Mouse (Mus musculus) embryonic stem cell, embryonic (primary cell): ENCODE data around the gene Stt3b.

Experiments
- CTCF ChIA-PET, 4 experiments: fragments of 300-600 bp in 2 of 4; fragments of 350-600 bp in 2 of 4; sonication (Branson Sonifier 250); formaldehyde crosslinking; loops; one replicate each; lab custom pipeline; 2022; ENCODE audit warnings: inconsistent platforms in 2 of 4; lab: Charles Lee
- POLR2A ChIA-PET, 4 experiments: fragments of 300-600 bp in 2 of 4; fragments of 350-600 bp in 2 of 4; sonication (Branson Sonifier 250); formaldehyde crosslinking; loops; one replicate each; lab custom pipeline; 2022; ENCODE audit warnings: antibody characterized with exemption in 4 of 4, inconsistent platforms in 1 of 4; lab: Charles Lee

Stt3b gene

GRCm38 (mm10) chr9:115310346-115311222, at the start of gene Stt3b:
Stt3b (minus strand) TSS chr9:115310421.
- CTCF ChIA-PET = interaction anchor here in 2 of 4 experiments (0.7 to 1.9 kb wide), 7 partner anchors 10 to 222 kb away, joined by 3 to 16 read pairs (median 3); no protein-coding TSS in a partner anchor
- POLR2A ChIA-PET = interaction anchor here (0.5 to 6.1 kb wide), 127 partner anchors 9 to 1078 kb away, joined by 3 to 102 read pairs (median 4); partner anchors contain the start of genes Cmtm6 (in 1 of the 4), Cmtm8 (in 1 of the 4), Crtap (in 1 of the 4) and Gpd1l (in 1 of the 4)

DNA sequence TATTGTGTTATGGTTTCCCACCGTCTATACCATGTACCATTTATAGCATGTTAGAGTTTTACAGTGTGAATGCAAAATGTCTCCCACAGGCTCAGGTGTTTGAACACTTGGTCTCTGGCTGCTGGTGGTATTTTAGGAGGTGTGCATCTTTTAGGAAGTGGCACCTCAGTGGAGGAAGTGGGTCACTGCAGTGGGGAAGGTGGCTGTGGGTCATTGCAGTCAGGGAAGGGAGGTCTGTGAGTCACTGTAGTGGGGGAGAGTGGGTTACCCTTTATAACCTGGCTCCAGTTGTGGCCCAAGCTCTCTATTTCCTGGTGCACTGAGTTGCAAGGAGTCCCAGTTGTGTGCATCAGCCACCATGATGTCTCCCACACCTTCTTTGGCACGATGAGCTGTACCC, 48.2 kb upstream of the Stt3b start:
- POLR2A ChIA-PET = interaction anchor here in 1 of 4 experiments (1.7 kb wide), 1 partner anchor 49 kb away, joined by 4 read pairs; the partner anchor contains the start of gene Stt3b

GRCm38 (mm10) chr9:115357996-115358395, 47.8 kb upstream of the Stt3b start:
- ChIA-PET POLR2A (interaction anchor here in 1 of 4 experiments (1.7 kb wide), 1 partner anchor 48 kb away, joined by 4 read pairs; the partner anchor contains the start of gene Stt3b), CTCF (no interaction called here)

More for the DNA sequence above, 48.2 kb upstream of the Stt3b start:
- CTCF ChIA-PET = no interaction called here

GRCm38 (mm10) chr9:115356731-115357458, 46.7 kb upstream of the Stt3b start:
- CTCF ChIA-PET = interaction anchor here in 2 of 4 experiments (0.6 to 1.1 kb wide), 2 partner anchors 9 to 507 kb away, joined by 3 to 5 read pairs; no protein-coding TSS in a partner anchor
- POLR2A ChIA-PET = interaction anchor here in 3 of 4 experiments (0.5 to 2.1 kb wide), 23 partner anchors 9 to 316 kb away, joined by 3 to 14 read pairs (median 4); partner anchors contain the start of gene Stt3b (in 3 of the 3)

- ChIA-PET CTCF (interaction anchor here in 2 of 4 experiments (0.6 to 1.1 kb wide), 3 partner anchors 10 to 508 kb away, joined by 3 to 5 read pairs (median 3); no protein-coding TSS in a partner anchor), POLR2A (interaction anchor here in 3 of 4 experiments (0.6 to 2.1 kb wide), 20 partner anchors 8 to 268 kb away, joined by 3 to 14 read pairs (median 4); partner anchors contain the start of gene Stt3b (in 3 of the 3))
Measured at GRCm38 (mm10) chr9:115355972-115356371, 45.8 kb upstream of the Stt3b start.

DNA sequence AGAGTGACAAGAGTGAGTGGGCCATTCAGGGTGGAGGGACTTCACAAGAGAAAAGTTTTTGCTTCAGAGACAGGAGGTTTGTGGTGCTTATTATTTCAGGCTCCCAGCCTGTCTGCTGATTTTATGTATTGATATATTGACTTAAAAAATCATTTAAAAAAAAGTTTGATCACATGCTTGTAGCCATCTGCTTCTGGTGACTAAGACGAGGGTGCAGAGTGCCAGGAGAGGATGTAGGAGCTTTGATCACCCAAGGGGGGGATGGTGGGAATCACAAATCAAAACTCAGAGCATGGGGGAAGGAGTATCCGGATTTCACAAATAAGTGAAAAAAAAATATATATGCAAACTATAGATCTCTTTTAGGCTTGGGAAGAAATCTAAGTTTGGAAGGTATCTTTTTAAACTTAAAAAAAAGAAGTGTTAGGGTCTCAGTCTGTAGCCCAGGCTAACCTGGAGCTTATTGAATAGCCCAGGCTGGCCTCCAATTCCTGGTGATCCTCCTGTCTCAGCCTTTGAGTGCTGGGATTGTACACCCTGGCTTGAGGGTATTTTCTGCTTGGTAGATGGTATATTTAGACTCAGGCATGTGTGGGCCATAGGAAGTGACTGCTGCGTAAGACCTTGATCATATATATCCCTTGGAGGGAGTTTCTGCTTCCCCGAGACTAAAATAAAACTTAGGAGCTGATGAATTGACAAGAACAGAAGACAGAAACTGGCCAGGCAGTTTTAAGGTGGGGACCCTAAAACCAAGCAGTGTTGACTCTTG, 39.7 kb upstream of the Stt3b start:
- ChIA-PET POLR2A (interaction anchor here in 1 of 4 experiments (0.7 kb wide), 1 partner anchor 10 kb away, joined by 3 read pairs; no protein-coding TSS in a partner anchor), CTCF (interaction anchor here in 1 of 4 experiments (0.6 kb wide), 1 partner anchor 582 kb away, joined by 3 read pairs; no protein-coding TSS in a partner anchor)

DNA sequence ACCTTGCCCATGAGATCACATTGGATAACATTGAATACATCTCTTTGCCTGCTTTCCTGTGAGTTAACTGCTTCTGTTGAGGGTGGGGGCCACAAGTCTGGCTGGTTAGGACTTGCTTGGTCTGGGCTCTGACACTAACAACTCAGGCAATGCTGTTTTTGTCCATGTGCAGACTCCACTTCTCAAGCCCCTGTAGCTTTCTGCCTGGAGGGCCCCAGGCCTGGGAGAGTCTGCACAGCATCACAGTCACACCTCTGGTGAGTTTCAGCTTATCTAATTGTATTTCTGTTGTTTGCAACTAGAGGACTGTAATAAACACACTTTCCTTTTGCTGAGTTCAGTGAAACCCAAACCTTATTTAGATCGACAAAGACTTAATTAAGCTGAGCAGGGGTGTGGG, 38.9 kb upstream of the Stt3b start:
- CTCF ChIA-PET = no interaction called here
- POLR2A ChIA-PET = interaction anchor here in 1 of 4 experiments (0.6 to 0.7 kb wide), 2 partner anchors 38 to 1966 kb away, joined by 3 to 4 read pairs; no protein-coding TSS in a partner anchor

- CTCF ChIA-PET = no interaction called here
- POLR2A ChIA-PET = interaction anchor here in 2 of 4 experiments (0.6 to 1.5 kb wide), 3 partner anchors 35 to 613 kb away, joined by 3 to 4 read pairs (median 3); partner anchors contain the start of gene Stt3b (in 1 of the 2)
Measured at GRCm38 (mm10) chr9:115344930-115345329, 34.7 kb upstream of the Stt3b start.

DNA sequence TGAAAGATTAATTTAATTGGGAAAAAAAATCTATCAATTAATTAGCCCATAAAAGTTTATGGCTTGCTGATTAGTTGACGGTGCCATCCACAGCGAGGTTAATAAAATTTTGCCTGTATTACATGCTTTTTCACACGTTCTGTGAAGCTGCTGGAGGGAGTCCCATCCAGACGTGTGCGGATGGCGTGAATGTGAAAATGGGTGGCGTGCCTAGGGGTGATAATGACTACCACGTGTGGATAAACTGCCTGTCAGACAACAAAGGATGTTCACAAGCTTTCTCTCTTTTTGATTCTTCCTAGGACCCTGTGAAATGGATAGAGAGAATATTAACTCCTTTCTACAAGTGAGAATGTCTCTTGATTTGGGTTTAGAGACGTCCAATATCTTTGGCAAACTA, 31.4 kb upstream of the Stt3b start:
- CTCF ChIA-PET = no interaction called here

GRCm38 (mm10) chr9:115340212-115340815, 30.1 kb upstream of the Stt3b start:
- CTCF ChIA-PET = no interaction called here
- POLR2A ChIA-PET = interaction anchor here in 3 of 4 experiments (0.9 to 2.4 kb wide), 4 partner anchors 10 to 36 kb away, joined by 3 to 9 read pairs (median 3); partner anchors contain the start of gene Stt3b (in 1 of the 3)

More for the DNA sequence above, 31.4 kb upstream of the Stt3b start:
- POLR2A ChIA-PET = interaction anchor here in 2 of 4 experiments (1.2 to 2.4 kb wide), 2 partner anchors 31 kb away, joined by 3 to 9 read pairs; partner anchors contain the start of gene Stt3b (in 2 of the 2)

DNA sequence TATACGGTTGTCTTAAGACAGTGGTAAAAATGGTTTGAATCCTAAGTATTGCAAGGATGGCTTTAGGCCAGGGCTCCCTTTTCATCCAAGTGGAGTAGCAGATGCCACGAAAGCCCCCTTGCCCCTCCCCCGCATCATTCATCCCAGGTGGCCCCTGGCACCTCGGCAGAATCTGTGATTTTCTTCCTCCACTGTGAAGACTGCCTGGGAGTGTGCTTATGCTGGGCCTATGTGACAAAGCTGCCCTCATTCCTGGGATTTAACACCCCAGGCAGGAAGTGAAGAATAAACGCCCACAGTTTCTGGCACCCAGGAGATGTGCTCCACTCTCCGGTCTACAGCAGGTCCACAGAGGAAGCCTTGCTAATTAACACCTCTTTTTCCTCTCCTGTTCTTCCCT, 28.6 kb upstream of the Stt3b start:
- CTCF ChIA-PET = no interaction called here
- POLR2A ChIA-PET = interaction anchor here in 1 of 4 experiments (0.9 kb wide), 1 partner anchor 28 kb away, joined by 4 read pairs; no protein-coding TSS in a partner anchor

GRCm38 (mm10) chr9:115333016-115333415, 22.8 kb upstream of the Stt3b start:
- ChIA-PET POLR2A (interaction anchor here in 2 of 4 experiments (0.9 to 2.2 kb wide), 2 partner anchors 22 to 23 kb away, joined by 4 to 7 read pairs; partner anchors contain the start of gene Stt3b (in 2 of the 2)), CTCF (interaction anchor here in 2 of 4 experiments (0.6 kb wide), 2 partner anchors 20 to 424 kb away, joined by 3 to 4 read pairs; no protein-coding TSS in a partner anchor)

DNA sequence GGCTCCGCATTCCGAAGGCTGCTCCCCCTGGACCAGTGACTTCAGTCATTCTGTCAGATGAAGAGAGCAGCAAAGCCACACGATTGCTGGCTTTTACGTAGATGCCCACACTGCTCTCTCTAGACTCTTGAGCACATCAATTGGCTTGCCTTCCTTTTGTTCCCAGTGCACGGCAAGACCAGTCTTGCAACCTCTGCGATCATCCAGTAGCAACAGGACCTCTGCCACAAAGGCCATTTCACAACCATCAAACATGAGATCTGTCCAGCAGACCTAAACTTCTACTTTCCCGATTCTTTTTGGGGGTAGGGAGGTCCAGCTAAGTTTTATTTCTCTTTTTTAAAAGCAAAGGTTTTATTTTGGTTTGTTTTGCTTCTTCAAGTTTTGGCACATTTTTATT, 22.1 kb upstream of the Stt3b start:
- ChIA-PET CTCF (no interaction called here), POLR2A (no interaction called here)

DNA sequence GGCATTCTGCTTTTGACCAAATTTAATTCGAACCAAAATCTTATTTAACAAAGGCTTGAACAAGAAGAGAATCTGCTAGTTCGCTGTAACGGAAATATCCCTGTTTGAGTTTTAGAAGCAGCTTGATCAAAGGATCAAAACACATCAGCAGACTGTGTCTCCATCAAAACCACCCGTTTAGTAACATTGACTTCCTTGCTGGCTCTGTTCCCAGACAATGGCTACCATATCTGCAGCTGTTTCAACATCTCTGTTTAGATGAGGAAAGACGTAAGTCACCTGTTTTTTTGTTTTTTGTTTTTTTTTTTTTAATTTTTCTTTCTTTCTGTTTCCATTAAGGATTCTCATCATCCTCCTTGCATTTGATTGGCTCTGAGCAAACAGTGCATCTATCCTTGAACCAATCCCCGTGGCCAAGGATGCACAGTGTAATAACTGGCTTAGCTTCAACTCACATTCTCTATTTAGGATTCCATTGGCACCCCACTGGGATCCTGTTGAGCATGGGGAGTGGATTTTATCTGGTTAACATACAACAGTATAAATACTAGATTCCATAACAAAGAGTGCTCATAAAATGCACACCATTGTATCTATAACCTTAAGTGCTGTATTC, 20.7 kb upstream of the Stt3b start:
- ChIA-PET CTCF (interaction anchor here in 1 of 4 experiments (0.6 kb wide), 1 partner anchor 34 kb away, joined by 3 read pairs; no protein-coding TSS in a partner anchor), POLR2A (interaction anchor here in 2 of 4 experiments (0.7 to 1.2 kb wide), 3 partner anchors 10 to 41 kb away, joined by 3 read pairs; no protein-coding TSS in a partner anchor)

DNA sequence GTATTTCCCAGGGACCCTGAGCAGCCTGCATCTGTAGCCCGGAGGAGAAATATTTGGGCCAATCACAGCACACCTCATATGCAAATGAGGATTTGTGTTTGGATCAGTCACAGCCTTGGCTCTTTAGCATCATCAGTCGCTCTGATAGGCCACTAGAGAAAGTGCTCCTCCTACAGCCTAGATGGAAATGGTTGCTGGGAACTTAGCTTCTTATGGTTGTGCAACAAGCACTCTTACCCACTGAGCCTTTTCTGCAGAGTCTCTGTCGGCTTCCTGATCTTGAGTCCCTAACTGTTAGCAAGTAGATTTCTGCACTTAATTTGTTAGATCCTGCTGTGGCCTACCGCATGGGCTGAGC, 16.3 kb upstream of the Stt3b start:
- POLR2A ChIA-PET = interaction anchor here in 3 of 4 experiments (0.9 to 4.5 kb wide), 7 partner anchors 12 to 30 kb away, joined by 3 to 25 read pairs (median 4); partner anchors contain the start of gene Stt3b (in 3 of the 3)
- CTCF ChIA-PET = interaction anchor here in 1 of 4 experiments (0.5 kb wide), 1 partner anchor 336 kb away, joined by 3 read pairs; no protein-coding TSS in a partner anchor
